Mouse (Mus musculus): Measurements from ENCODE around the gene Npff. TPM values are rescaled to one million over a fixed set of nuclear protein-coding genes. Genes with fewer than 3 reads are reported as not detected.

The Npff gene
- total and polyA plus RNA-seq, 3 experiments: 1.8 to 5.5 TPM; not detected in 1

- no peak for TF ChIP-seq NRF1 (IDR thresholded peaks at IDR 0.05; ENCODE audit: insufficient read depth, low read depth, low read length, poor library complexity, severe bottlenecking)
These were observed 30.8 kb upstream of the Npff start (continued) for GRCm38 (mm10) chr15:102555581-102555980.

- TF ChIP-seq ZNF384 (IDR thresholded peaks at IDR 0.05; ENCODE audit: low read depth, low read length) (peak; percentile 54), ETS1 (IDR thresholded peaks at IDR 0.05; ENCODE audit: low read depth, low read length) (no peak), MEF2A (IDR thresholded peaks at IDR 0.05; ENCODE audit: extremely low read depth, insufficient replicate concordance, low read depth, low read length, poor library complexity, severe bottlenecking) (no peak)
- Histone ChIP-seq H3K36me3 (ENCODE audit: control insufficient read depth in 1 of 2, insufficient read depth in 2 of 2, low read length in 2 of 2) (peaks cover 0 to 41% of the 10 kb centered on the region in 2 experiments; a peak in 2 of 4 replicates), H3K9me3 (replicated peaks; ENCODE audit: insufficient read depth, low read length) (no peaks in the 10 kb centered on the region), H3K79me2 (ENCODE audit: control insufficient read depth, insufficient read depth, low read length, poor library complexity) (no peaks in the 10 kb centered on the region), H3K27ac (ENCODE audit: control insufficient read depth, low read depth, low read length) (no peak overlapping the region), H3K4me3 (ENCODE audit: control insufficient read depth in 1 of 2, insufficient read depth in 1 of 2, low read depth in 2 of 2, low read length in 2 of 2) (no peak overlapping the region), H3K4me1 (ENCODE audit: control insufficient read depth in 1 of 2, insufficient read depth in 2 of 2, low read length in 2 of 2) (no peaks in the 10 kb centered on the region), H3K9ac (ENCODE audit: control insufficient read depth, low read depth, low read length, poor library complexity, severe bottlenecking) (no peak overlapping the region), H3K27me3 (ENCODE audit: control insufficient read depth in 1 of 2, insufficient read depth in 2 of 2, low read length in 2 of 2) (no peaks in the 10 kb centered on the region)
- no peak for DNase-seq (ENCODE audit: low read depth, low spot score)
These were observed 27.9 kb upstream of the Npff start for GRCm38 (mm10) chr15:102552599-102552998.

- Histone ChIP-seq H3K27ac (ENCODE audit: control insufficient read depth, low read depth, low read length) (no peak overlapping the region), H3K9ac (ENCODE audit: control insufficient read depth, low read depth, low read length, poor library complexity, severe bottlenecking) (no peak overlapping the region), H3K4me1 (ENCODE audit: control insufficient read depth in 1 of 2, insufficient read depth in 2 of 2, low read length in 2 of 2) (no peaks in the 10 kb centered on the region), H3K4me3 (ENCODE audit: control insufficient read depth in 1 of 2, insufficient read depth in 1 of 2, low read depth in 2 of 2, low read length in 2 of 2) (no peak overlapping the region), H3K79me2 (ENCODE audit: control insufficient read depth, insufficient read depth, low read length, poor library complexity) (no peaks in the 10 kb centered on the region), H3K36me3 (ENCODE audit: control insufficient read depth in 1 of 2, insufficient read depth in 2 of 2, low read length in 2 of 2) (peaks cover 0 to 32% of the 10 kb centered on the region in 2 experiments; a peak in 2 of 4 replicates), H3K27me3 (ENCODE audit: control insufficient read depth in 1 of 2, insufficient read depth in 2 of 2, low read length in 2 of 2) (no peaks in the 10 kb centered on the region), H3K9me3 (replicated peaks; ENCODE audit: insufficient read depth, low read length) (no peaks in the 10 kb centered on the region)
- no peak for TF ChIP-seq GABPA (IDR thresholded peaks at IDR 0.05; ENCODE audit: low read depth, low read length)
- no peak for TF ChIP-seq TAL1 (IDR thresholded peaks at IDR 0.05; ENCODE audit: low read length)
- no peak for TF ChIP-seq SMC3 (IDR thresholded peaks at IDR 0.05; ENCODE audit: low read depth, low read length)
- no peak for TF ChIP-seq USF2 (IDR thresholded peaks at IDR 0.05; ENCODE audit: borderline replicate concordance in 1 of 2, insufficient read depth in 1 of 2, low read depth in 1 of 2, low read length in 2 of 2)
- no peak for TF ChIP-seq ETS1 (IDR thresholded peaks at IDR 0.05; ENCODE audit: low read depth, low read length)
- no peak for TF ChIP-seq ZKSCAN1 (IDR thresholded peaks at IDR 0.05; ENCODE audit: low read depth, low read length)
- no peak for TF ChIP-seq TBP (IDR thresholded peaks at IDR 0.05; ENCODE audit: low read depth, low read length)
- TF ChIP-seq UBTF (IDR thresholded peaks at IDR 0.05; ENCODE audit: borderline replicate concordance, insufficient read depth, low read depth, low read length): no peak
- TF ChIP-seq MEF2A (IDR thresholded peaks at IDR 0.05; ENCODE audit: extremely low read depth, insufficient replicate concordance, low read depth, low read length, poor library complexity, severe bottlenecking): no peak
- TF ChIP-seq E2F4 (IDR thresholded peaks at IDR 0.05; ENCODE audit: borderline replicate concordance, low read depth, low read length): no peak
- no peak for TF ChIP-seq GATA1 (IDR thresholded peaks at IDR 0.05; ENCODE audit: low read depth, low read length)
- no peak for TF ChIP-seq ZC3H11A (IDR thresholded peaks at IDR 0.05; ENCODE audit: low read depth, low read length)
- TF ChIP-seq CTCF (IDR thresholded peaks at IDR 0.05 in 2 of 3, conservative IDR thresholded peaks at IDR 0.05 in 1 of 3; ENCODE audit: control insufficient read depth in 1 of 3, insufficient read depth in 1 of 3, low read depth in 2 of 3, low read length in 3 of 3, poor library complexity in 1 of 3, severe bottlenecking in 1 of 3): no peak
- TF ChIP-seq MAZ (IDR thresholded peaks at IDR 0.05; ENCODE audit: low read depth, low read length): no peak
- no peak for DNase-seq (ENCODE audit: low read depth, low spot score)
These were observed 22.7 kb upstream of the Npff start for GRCm38 (mm10) chr15:102547478-102547877.

Measured in MEL (cell line).